Mouse (Mus musculus) embryonic fibroblast, embryonic 13.5 days (primary cell): Measurements from ENCODE around the gene Tgfbrap1.

Experiments
- CTCF ChIP-seq: IDR thresholded peaks from 2 replicates; pipeline ENCODE4 v1.5.1; 2011; ENCODE audit warnings: mild to moderate bottlenecking, control low read depth, low read length, moderate library complexity, borderline replicate concordance; ENCODE audit not compliant: insufficient read depth
- POLR2A ChIP-seq: IDR thresholded peaks from 2 replicates; pipeline ENCODE4 v1.6.1; 2011; ENCODE audit warnings: low read depth, mild to moderate bottlenecking, control low read depth, low read length, moderate library complexity

DNA sequence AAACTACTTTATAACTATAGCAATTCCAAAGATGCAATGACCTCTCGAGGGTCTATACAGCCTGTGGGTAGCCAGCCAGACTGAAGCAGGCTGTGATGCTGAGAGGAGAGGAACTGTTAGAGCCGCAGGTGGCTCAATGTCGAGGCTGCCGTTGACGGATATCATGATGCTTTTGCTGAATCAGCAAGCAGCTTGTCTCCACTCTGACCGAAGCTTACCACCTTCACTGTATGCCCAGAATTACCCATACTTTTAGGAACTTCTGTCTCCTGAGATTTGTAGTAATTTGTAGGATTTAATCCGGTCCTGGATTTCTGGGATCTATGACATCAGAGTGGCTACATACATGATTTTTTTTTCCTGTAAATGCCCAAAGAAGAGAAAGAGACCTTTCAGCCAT is 62.4 kb downstream of the Tgfbrap1 start:
- TF ChIP-seq POLR2A: no peak
- no peak for TF ChIP-seq CTCF
